Comparison of ENCODE assay signal across 19 mouse cellular contexts in genomic region chr13:47282221-47282620, GRCm38 (mm10).
"Had no signal": no experiment of that assay in that cellular context is flagged by ENCODE, and none has a peak within 500 bp of the region (broad histone marks: within the 10 kb centered on the region; RNA-seq: fewer than 3 reads in every experiment).

No protein-coding gene starts in this region.

- H3K27ac ChIP-seq: kidney, postnatal 0 days; limb, embryonic 12.5 days; liver, embryonic 13.5 days; lung, embryonic 15.5 days; macrophage; midbrain, embryonic 13.5 days; neural tube, embryonic 12.5 days had no signal

- ATAC-seq: liver, postnatal 0 days; midbrain, embryonic 13.5 days had no signal

- DNase-seq: kidney, postnatal 36 days; layer of hippocampus, adult 9-11 months; layer of hippocampus, postnatal 36 days; liver; liver, embryonic 13.5 days; liver, postnatal 0 days; lung, postnatal 14 days; retina, postnatal 1 day; right cerebral cortex, postnatal 4 days; spleen, adult 18-20 months; thymus, adult 18-20 months; thymus, postnatal 14 days had no signal

- H3K4me3 ChIP-seq: limb, embryonic 12.5 days; liver, embryonic 13.5 days; lung, embryonic 15.5 days; midbrain, embryonic 13.5 days; myocyte; neural tube, embryonic 12.5 days had no signal

- H3K9me3 ChIP-seq: limb, embryonic 12.5 days; liver, embryonic 13.5 days; lung, embryonic 15.5 days; midbrain, embryonic 13.5 days; neural tube, embryonic 12.5 days had no signal

- H3K27me3 ChIP-seq: limb, embryonic 12.5 days; liver, embryonic 13.5 days; lung, embryonic 15.5 days; midbrain, embryonic 13.5 days; neural tube, embryonic 12.5 days had no signal

- H3K36me3 ChIP-seq: limb, embryonic 12.5 days; liver, embryonic 13.5 days; lung, embryonic 15.5 days; midbrain, embryonic 13.5 days; neural tube, embryonic 12.5 days had no signal

- H3K4me2 ChIP-seq: limb, embryonic 12.5 days; liver, embryonic 13.5 days; lung, embryonic 15.5 days; midbrain, embryonic 13.5 days; neural tube, embryonic 12.5 days had no signal

- H3K9ac ChIP-seq: limb, embryonic 12.5 days; liver, embryonic 13.5 days; liver, postnatal 0 days; lung, embryonic 15.5 days; midbrain, embryonic 13.5 days; neural tube, embryonic 12.5 days had no signal
